In the genomic region with DNA sequence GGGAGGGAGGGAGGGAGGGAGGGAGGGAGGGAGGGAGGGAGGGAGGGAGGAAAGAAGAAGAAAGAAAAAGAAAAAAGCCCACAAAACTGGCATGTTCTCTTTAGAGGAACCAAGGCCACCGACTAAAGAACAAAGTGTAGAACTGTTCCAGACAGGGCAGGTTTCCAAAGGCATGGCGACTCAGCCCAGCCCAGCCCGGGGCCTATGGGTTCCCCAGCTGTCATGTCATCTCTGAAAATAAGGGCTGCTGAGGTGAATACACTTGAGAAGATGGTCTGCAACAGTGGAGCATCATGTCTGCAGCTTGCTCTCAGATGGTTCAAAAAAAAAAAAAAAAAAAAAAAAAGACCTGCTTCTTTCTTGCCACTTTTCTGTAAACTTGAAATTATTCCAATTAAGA, we compare ENCODE assay signal across 27 mouse cellular contexts.
A peak's percentile ranks its signal among the peaks of the same experiment; 100 is the strongest.
DNase-seq lines count a peak whose midpoint lies in the region; TF ChIP-seq lines count a peak whose summit lies in the region.
"Had no signal": no experiment of that assay in that cellular context is flagged by ENCODE, and none has a peak within 500 bp of the region (broad histone marks: within the 10 kb centered on the region; RNA-seq: fewer than 3 reads in every experiment).

No protein-coding gene starts in this region.

- peak; percentile 88 to 92 for DNase-seq in cerebellum, postnatal 10 days
- DNase-seq in cerebellum, adult 8-10 months = no peak
- peak; percentile 13 to 24 for DNase-seq in layer of hippocampus, postnatal 10 days (ENCODE audit: low spot score in 2 of 2)
- no peak for DNase-seq in layer of hippocampus, adult 2 months (ENCODE audit: low spot score in 2 of 2)
- DNase-seq in brain, embryonic 14.5 days (ENCODE audit: low read depth) = peak; percentile 16
- peak; percentile 38 to 49 for DNase-seq in cerebellum, postnatal 25 days
- DNase-seq in neural tube, embryonic 10.5 days (ENCODE audit: extremely low spot score, low spot score) = no peak
- DNase-seq: B cell, adult 2 months; embryo, embryonic 11 days; gastrocnemius, postnatal 14 days; heart, adult 11 months; kidney, adult 11 months; layer of hippocampus, adult 9-11 months; liver, embryonic 13.5 days; lung, adult 18-20 months; lung, postnatal 4 days; right cerebral cortex, adult 18-20 months; spleen, adult 18-20 months; thymus, postnatal 14 days had no signal

- H3K4me3 ChIP-seq in layer of hippocampus, adult 2 months = no peak overlapping the region
- H3K4me3 ChIP-seq: embryonic facial prominence, embryonic 12.5 days; heart, embryonic 10.5 days; heart, embryonic 15.5 days; hindbrain, embryonic 12.5 days; left cerebral cortex, adult 2 months; limb, embryonic 15.5 days; liver, embryonic 13.5 days; midbrain, embryonic 13.5 days had no signal

- no peak for TF ChIP-seq CTCF in layer of hippocampus, adult 2 months (conservative IDR thresholded peaks at IDR 0.05)
- TF ChIP-seq CTCF in brain, embryonic 14.5 days (IDR thresholded peaks at IDR 0.05; ENCODE audit: borderline replicate concordance, extremely low read depth, insufficient read depth, insufficient read length) = no peak

- no peak overlapping the region for H3K27ac ChIP-seq in layer of hippocampus, adult 2 months
- H3K27ac ChIP-seq: embryonic facial prominence, embryonic 12.5 days; heart, embryonic 10.5 days; heart, embryonic 15.5 days; hindbrain, embryonic 12.5 days; kidney, postnatal 0 days; left cerebral cortex, adult 2 months; limb, embryonic 15.5 days; liver, embryonic 13.5 days; midbrain, embryonic 13.5 days had no signal

- no peak for TF ChIP-seq POLR2A in brain, embryonic 14.5 days (IDR thresholded peaks at IDR 0.05; ENCODE audit: borderline replicate concordance, extremely low read depth, insufficient read depth, insufficient read length, poor library complexity, severe bottlenecking)

Comparison
In these comparisons a context has a peak if more than half of its experiments do, and no peak if none do; other contexts are left out.
1. DNase-seq: peak in cerebellum, postnatal 10 days (2 of 2), layer of hippocampus, postnatal 10 days (2 of 2), brain, embryonic 14.5 days (single experiment) and cerebellum, postnatal 25 days (2 of 2); none in cerebellum, adult 8-10 months (single experiment), layer of hippocampus, adult 2 months (0 of 2) and neural tube, embryonic 10.5 days (single experiment).